Mouse (Mus musculus) forebrain, postnatal 0 days (tissue): ENCODE data around the gene Asl. TPM values are rescaled to one million over a fixed set of nuclear protein-coding genes. Genes with fewer than 3 reads are reported as not detected.

Experiments used
- ATAC-seq: fragments of 200-750 bp; cut with Nextera tagmentation; 2 replicates; pipeline ENCODE4 v1.8.0; 2017; ENCODE audit warnings: mild to moderate bottlenecking, moderate library complexity
- DNase-seq: peaks from one replicate; pipeline ENCODE4 v3.0.0-alpha.2; 2015
- H3K27ac ChIP-seq: fragments of 300-500 bp; sonication (generic); 2 replicates; pipeline ENCODE4 v1.5.1; 2014; ENCODE audit warnings: low read depth, mild to moderate bottlenecking, antibody characterized with exemption, low read length, moderate library complexity, mixed read lengths
- H3K27me3 ChIP-seq: fragments of 300-500 bp; sonication (generic); 2 replicates; pipeline ENCODE4 v1.6.1; 2014; ENCODE audit warnings: mild to moderate bottlenecking, low read length, mixed read lengths; ENCODE audit not compliant: insufficient read depth
- H3K36me3 ChIP-seq: fragments of 300-500 bp; sonication (generic); 2 replicates; pipeline ENCODE4 v1.6.1; 2014; ENCODE audit warnings: mild to moderate bottlenecking, moderate library complexity; ENCODE audit not compliant: insufficient read depth
- H3K4me1 ChIP-seq: fragments of 300-500 bp; sonication (generic); 2 replicates; pipeline ENCODE4 v1.6.1; 2014; ENCODE audit warnings: antibody characterized with exemption; ENCODE audit not compliant: insufficient read depth
- H3K4me2 ChIP-seq: fragments of 300-500 bp; sonication (generic); 2 replicates; pipeline ENCODE4 v1.6.1; 2014; ENCODE audit warnings: low read depth, mild to moderate bottlenecking, moderate library complexity
- H3K4me3 ChIP-seq: fragments of 300-500 bp; sonication (generic); 2 replicates; pipeline ENCODE4 v1.5.1; 2014; ENCODE audit warnings: low read depth, low read length, mixed read lengths
- H3K9ac ChIP-seq: fragments of 300-500 bp; sonication (generic); 2 replicates; pipeline ENCODE4 v1.6.1; 2014; ENCODE audit warnings: mild to moderate bottlenecking
- H3K9me3 ChIP-seq: fragments of 300-500 bp; sonication (generic); 2 replicates; pipeline ENCODE4 v1.6.1; 2016; ENCODE audit warnings: low read length
- CTCF ChIP-seq: sonication (generic); IDR thresholded peaks from 2 replicates; pipeline ENCODE4 v1.5.1; 2016; ENCODE audit warnings: antibody characterized with exemption, control low read depth, low read depth
- WGBS: fragments of 180-500 bp; shearing (Covaris S2); extraction: QIAGEN DNeasy Blood & Tissue Kit; methylation state at CpG from one replicate; pipeline ENCODE4 v1.1.7; 2014; 5-methylcytosine and 5-hydroxymethylcytosine counted together
- polyA plus RNA-seq: library from polyadenylated mRNA; unstranded; fragments of >200 nt; fragmentation: Nextera tagmentation; extraction: Ambion mirVana; gene quantifications from 2 replicates; pipeline ENCODE4 v1.2.1, GENCODE M21; 2015
- total RNA-seq: library from RNA; depleted of rRNA; stranded (reverse); fragments of >200 nt; gene quantifications from 2 replicates; pipeline ENCODE4 v1.2.3, GENCODE M21; 2014; rRNA removed

Asl gene
- total and polyA plus RNA-seq, 2 experiments from 2014 or later = 33.2 to 39.3 TPM

- Histone ChIP-seq H3K4me2 (no peak overlapping the region), H3K9me3 (no peaks in the 10 kb centered on the region), H3K27ac (no peak overlapping the region), H3K4me1 (no peaks in the 10 kb centered on the region), H3K4me3 (no peak overlapping the region), H3K9ac (no peak overlapping the region), H3K27me3 (no peaks in the 10 kb centered on the region), H3K36me3 (peaks cover 5% of the 10 kb centered on the region; the same call in 1 of the 2 replicates)
- DNase-seq (no peak), ATAC-seq (no peak)
- 90% methylated on average over 4 of the region's 4 CpGs for WGBS
- no peak for TF ChIP-seq CTCF
These were observed 54.2 kb downstream of the Asl start for GRCm38 (mm10) chr5:129974866-129975311.

GRCm38 (mm10) chr5:129974354-129974753 is 54.7 kb downstream of the Asl start:
- no peak for TF ChIP-seq CTCF
- Histone ChIP-seq H3K9ac (no peak overlapping the region), H3K4me1 (no peaks in the 10 kb centered on the region), H3K9me3 (no peaks in the 10 kb centered on the region), H3K4me2 (no peak overlapping the region), H3K27me3 (no peaks in the 10 kb centered on the region), H3K4me3 (no peak overlapping the region), H3K27ac (no peak overlapping the region), H3K36me3 (peaks cover 5% of the 10 kb centered on the region; the same call in 1 of the 2 replicates)
- no peak for ATAC-seq
- no peak for DNase-seq
- whole genome bisulfite sequencing = 91% methylated on average over 4 of the region's 4 CpGs

- no peaks in the 10 kb centered on the region for H3K27me3 ChIP-seq
- no peaks in the 10 kb centered on the region for H3K9me3 ChIP-seq
- H3K4me2 ChIP-seq = no peak overlapping the region
- H3K27ac ChIP-seq = no peak overlapping the region
- no peak overlapping the region for H3K4me3 ChIP-seq
- H3K4me1 ChIP-seq = no peaks in the 10 kb centered on the region
- DNase-seq = no peak
- no peak for ATAC-seq
- 92% methylated on average over 4 of the region's 4 CpGs for WGBS
- H3K36me3 ChIP-seq = peaks cover 5% of the 10 kb centered on the region; the same call in 1 of the 2 replicates
- TF ChIP-seq CTCF = no peak
- H3K9ac ChIP-seq = no peak overlapping the region
These were observed 57.6 kb downstream of the Asl start for GRCm38 (mm10) chr5:129971491-129971890.

GRCm38 (mm10) chr5:129968417-129968816 is 60.6 kb downstream of the Asl start:
- no peak overlapping the region for H3K4me2 ChIP-seq
- no peaks in the 10 kb centered on the region for H3K9me3 ChIP-seq
- H3K4me1 ChIP-seq = no peaks in the 10 kb centered on the region
- no peak overlapping the region for H3K9ac ChIP-seq
- no peak overlapping the region for H3K27ac ChIP-seq
- ATAC-seq (no peak), DNase-seq (no peak)
- H3K4me3 ChIP-seq = no peak overlapping the region
- TF ChIP-seq CTCF = no peak
- 78% methylated on average over 7 of the region's 7 CpGs for WGBS
- H3K27me3 ChIP-seq = no peaks in the 10 kb centered on the region
- peaks cover 5% of the 10 kb centered on the region; the same call in 1 of the 2 replicates for H3K36me3 ChIP-seq

- DNase-seq = no peak
- H3K4me1 ChIP-seq = no peaks in the 10 kb centered on the region
These were observed 62.6 kb downstream of the Asl start for GRCm38 (mm10) chr5:129966448-129966847.

GRCm38 (mm10) chr5:129963224-129963623 is 65.8 kb downstream of the Asl start:
- H3K9ac ChIP-seq = no peak overlapping the region
- DNase-seq = no peak
- 30% methylated on average over 4 of the region's 4 CpGs for WGBS

More at GRCm38 (mm10) chr5:129966448-129966847, 62.6 kb downstream of the Asl start:
- H3K9ac ChIP-seq = no peak overlapping the region
- no peak for ATAC-seq
- H3K9me3 ChIP-seq = no peaks in the 10 kb centered on the region
- no peaks in the 10 kb centered on the region for H3K27me3 ChIP-seq
- 34% methylated on average over 3 of the region's 3 CpGs for WGBS
- H3K27ac ChIP-seq = no peak overlapping the region
- no peak overlapping the region for H3K4me2 ChIP-seq
- H3K36me3 ChIP-seq = peaks cover under 1% of the 10 kb centered on the region; the same call in 1 of the 2 replicates
- TF ChIP-seq CTCF = no peak
- no peak overlapping the region for H3K4me3 ChIP-seq

More at GRCm38 (mm10) chr5:129963224-129963623, 65.8 kb downstream of the Asl start:
- Histone ChIP-seq H3K4me2 (no peak overlapping the region), H3K4me1 (no peaks in the 10 kb centered on the region), H3K27me3 (no peaks in the 10 kb centered on the region), H3K36me3 (no peaks in the 10 kb centered on the region), H3K4me3 (no peak overlapping the region), H3K9me3 (no peaks in the 10 kb centered on the region), H3K27ac (no peak overlapping the region)
- ATAC-seq = no peak
- no peak for TF ChIP-seq CTCF

Other genes starting within 250 kb of the Asl start
- gene Psph, start 241.8 kb downstream of the Asl start, total RNA-seq = 33.3 and 37.9 TPM in 2 replicates
- gene Psph, start 241.8 kb downstream of the Asl start, polyA plus RNA-seq = 44.6 and 46.3 TPM in 2 replicates
- gene Sumf2, start 182.3 kb downstream of the Asl start, total RNA-seq = 16.6 and 29.9 TPM in 2 replicates
- 21.2 and 22.3 TPM in 2 replicates for gene Sumf2, start 182.3 kb downstream of the Asl start, polyA plus RNA-seq
- 905 and 1,053 TPM in 2 replicates for gene Chchd2, start 141.8 kb downstream of the Asl start, total RNA-seq
- 889 and 1,240 TPM in 2 replicates for gene Chchd2, start 141.8 kb downstream of the Asl start, polyA plus RNA-seq
- gene Zbed5, start 133.5 kb downstream of the Asl start, total RNA-seq = 21.2 and 23.6 TPM in 2 replicates
- 8.3 and 9.8 TPM in 2 replicates for gene Zbed5, start 133.5 kb downstream of the Asl start, polyA plus RNA-seq
- 1.2 and 1.4 TPM in 2 replicates for gene Phkg1, start 130.7 kb downstream of the Asl start, total RNA-seq
- 0.50 and 1.3 TPM in 2 replicates for gene Phkg1, start 130.7 kb downstream of the Asl start, polyA plus RNA-seq
- gene Nupr1l, start 120.7 kb downstream of the Asl start, total RNA-seq = 1.4 and 3.0 TPM in 2 replicates
- gene Nupr1l, start 120.7 kb downstream of the Asl start, polyA plus RNA-seq = 5.5 and 5.6 TPM in 2 replicates
- gene Vkorc1l1, start 87.3 kb downstream of the Asl start, total RNA-seq = 43.5 and 52.8 TPM in 2 replicates
- gene Vkorc1l1, start 87.3 kb downstream of the Asl start, polyA plus RNA-seq = 16.9 and 22.0 TPM in 2 replicates
- 17.2 and 19.9 TPM in 2 replicates for gene Gusb, start 26.2 kb downstream of the Asl start, total RNA-seq
- gene Gusb, start 26.2 kb downstream of the Asl start, polyA plus RNA-seq = 27.7 and 29.3 TPM in 2 replicates
- 63.2 and 69.1 TPM in 2 replicates for gene Crcp, start within 50 bp of the Asl start, total RNA-seq
- gene Crcp, start within 50 bp of the Asl start, polyA plus RNA-seq = 87.1 and 91.2 TPM in 2 replicates
- 50.7 and 55.3 TPM in 2 replicates for gene Tpst1, start 44.1 kb upstream of the Asl start, total RNA-seq
- gene Tpst1, start 44.1 kb upstream of the Asl start, polyA plus RNA-seq = 50.3 and 55.4 TPM in 2 replicates
- 16.7 and 22.4 TPM in 2 replicates for gene Kctd7, start 115.6 kb upstream of the Asl start, total RNA-seq
- gene Kctd7, start 115.6 kb upstream of the Asl start, polyA plus RNA-seq = 7.4 and 10.7 TPM in 2 replicates
- gene Rabgef1, start 142.6 kb upstream of the Asl start, total RNA-seq = 23.0 and 26.8 TPM in 2 replicates
- gene Rabgef1, start 142.6 kb upstream of the Asl start, polyA plus RNA-seq = 23.8 and 32.5 TPM in 2 replicates
- gene Tmem248, start 187.8 kb upstream of the Asl start, total RNA-seq = 29.8 and 45.8 TPM in 2 replicates
- gene Tmem248, start 187.8 kb upstream of the Asl start, polyA plus RNA-seq = 20.6 and 29.1 TPM in 2 replicates
- 27.2 and 27.8 TPM in 2 replicates for gene Sbds, start 226.3 kb upstream of the Asl start, total RNA-seq
- 43.7 and 45.2 TPM in 2 replicates for gene Sbds, start 226.3 kb upstream of the Asl start, polyA plus RNA-seq
- gene Tyw1, start 226.4 kb upstream of the Asl start, total RNA-seq = 18.0 and 19.8 TPM in 2 replicates
- 17.8 and 18.5 TPM in 2 replicates for gene Tyw1, start 226.4 kb upstream of the Asl start, polyA plus RNA-seq